Comparison of ENCODE assay signal across 8 mouse cellular contexts in the genomic region with DNA sequence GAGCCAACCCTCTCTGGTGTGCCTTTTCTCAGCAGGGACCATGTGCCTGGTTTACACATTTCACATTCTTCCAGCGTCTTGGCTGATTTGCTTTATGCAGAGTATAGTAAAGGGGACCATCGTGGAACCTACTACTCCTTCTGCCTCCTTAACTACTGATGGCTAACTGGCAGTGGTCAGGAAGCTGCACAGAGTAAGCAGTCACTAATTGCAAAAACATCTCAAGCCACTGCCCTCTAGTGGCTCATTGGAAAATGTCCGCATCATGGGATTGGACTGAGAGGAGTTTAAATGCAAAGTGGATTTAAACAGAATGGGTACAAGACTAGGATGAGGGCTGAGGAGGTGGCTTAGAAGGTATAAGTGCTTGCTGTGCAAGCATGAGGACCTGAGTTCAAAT. TPM values are rescaled to one million over a fixed set of nuclear protein-coding genes. Genes with fewer than 3 reads are reported as not detected.
DNase-seq lines count a peak whose midpoint lies in the region; ATAC-seq and TF ChIP-seq lines count a peak whose summit lies in the region.
"Had no signal": no experiment of that assay in that cellular context is flagged by ENCODE, and none has a peak within 500 bp of the region (broad histone marks: within the 10 kb centered on the region; RNA-seq: fewer than 3 reads in every experiment).

No protein-coding gene starts in this region.

- no peak for TF ChIP-seq CTCF in thymus, adult 2 months (IDR thresholded peaks at IDR 0.05; ENCODE audit: borderline replicate concordance, control insufficient read depth, extremely low read depth, insufficient read depth, low read length, poor library complexity)
- peak; percentile 72 for TF ChIP-seq CTCF in left cerebral cortex, adult 2 months (IDR thresholded peaks at IDR 0.05)
- TF ChIP-seq CTCF in midbrain, postnatal 0 days (IDR thresholded peaks at IDR 0.05), result peak; percentile 82

- H3K4me2 ChIP-seq in hindbrain, embryonic 13.5 days, result no peak overlapping the region
- H3K4me2 ChIP-seq in midbrain, postnatal 0 days (ENCODE audit: low read depth, low read length, poor library complexity, severe bottlenecking), result no peak overlapping the region
- H3K4me2 ChIP-seq: embryonic facial prominence, embryonic 15.5 days had no signal

- H3K36me3 ChIP-seq in thymus, adult 2 months (ENCODE audit: control insufficient read depth, insufficient read depth, low read length), result no peaks in the 10 kb centered on the region
- H3K36me3 ChIP-seq in hindbrain, embryonic 13.5 days, result no peaks in the 10 kb centered on the region
- H3K36me3 ChIP-seq in midbrain, postnatal 0 days (ENCODE audit: insufficient read depth, low read length), result no peaks in the 10 kb centered on the region
- H3K36me3 ChIP-seq: embryonic facial prominence, embryonic 15.5 days had no signal

- H3K4me3 ChIP-seq in thymus, adult 2 months (ENCODE audit: control insufficient read depth, insufficient read depth, low read length), result no peak overlapping the region
- H3K4me3 ChIP-seq in hindbrain, embryonic 13.5 days, result no peak overlapping the region
- no peak overlapping the region for H3K4me3 ChIP-seq in left cerebral cortex, adult 2 months
- H3K4me3 ChIP-seq in midbrain, postnatal 0 days (ENCODE audit: low read depth, low read length), result no peak overlapping the region
- H3K4me3 ChIP-seq: embryonic facial prominence, embryonic 15.5 days had no signal

- H3K4me1 ChIP-seq in thymus, adult 2 months (replicated peaks; ENCODE audit: control insufficient read depth, insufficient read depth, low read length), result no peaks in the 10 kb centered on the region
- 0 out of 2 replicates have a peak, but pooled peaks cover 3% of the 10 kb centered on the region for H3K4me1 ChIP-seq in hindbrain, embryonic 13.5 days (replicated peaks)
- no peaks in the 10 kb centered on the region for H3K4me1 ChIP-seq in midbrain, postnatal 0 days (ENCODE audit: insufficient read depth, low read length)
- H3K4me1 ChIP-seq: embryonic facial prominence, embryonic 15.5 days had no signal

- no peaks in the 10 kb centered on the region for H3K27me3 ChIP-seq in thymus, adult 2 months (ENCODE audit: control insufficient read depth, insufficient read depth, low read length)
- peaks cover 5% of the 10 kb centered on the region; the same call in 1 of the 2 replicates for H3K27me3 ChIP-seq in hindbrain, embryonic 13.5 days
- H3K27me3 ChIP-seq in midbrain, postnatal 0 days (ENCODE audit: insufficient read depth, low read length), result no peaks in the 10 kb centered on the region

- TF ChIP-seq POLR2A in thymus, adult 2 months (IDR thresholded peaks at IDR 0.05; ENCODE audit: control insufficient read depth, extremely low read depth, insufficient read depth, low read length, poor library complexity), result no peak

- peak; percentile 66 for ATAC-seq in hindbrain, embryonic 13.5 days (ENCODE audit: low FRiP score)
- ATAC-seq in midbrain, postnatal 0 days (ENCODE audit: low FRiP score), result peak; percentile 58

- peak; percentile 6 for DNase-seq in thymus, adult 2 months
- no peak for DNase-seq in thymus, adult 18-20 months
- DNase-seq in cerebellum, postnatal 14 days, result peak; percentile 47 to 55
- peak; percentile 15 to 19 for DNase-seq in left cerebral cortex, adult 2 months (ENCODE audit: extremely low spot score in 1 of 2, low spot score in 2 of 2)
- peak; percentile 69 for DNase-seq in midbrain, postnatal 0 days (ENCODE audit: low spot score)
- no peak for DNase-seq in spleen, adult 18-20 months

- H3K27ac ChIP-seq in thymus, adult 2 months (ENCODE audit: control insufficient read depth, insufficient read depth, low read length), result no peak overlapping the region
- no peak overlapping the region for H3K27ac ChIP-seq in hindbrain, embryonic 13.5 days
- H3K27ac ChIP-seq in left cerebral cortex, adult 2 months, result no peak overlapping the region
- H3K27ac ChIP-seq in midbrain, postnatal 0 days (ENCODE audit: low read depth, low read length), result no peak overlapping the region
- H3K27ac ChIP-seq: embryonic facial prominence, embryonic 15.5 days had no signal

- intact Hi-C loops in left cerebral cortex, adult 2 months (cut with DNase I), result loop anchor here (10.0 kb wide), 1 partner anchor 554 kb away; no protein-coding TSS in a partner anchor

- WGBS in thymus, adult 2 months, result 31% methylated on average over 3 of the region's 3 CpGs
- WGBS in hindbrain, embryonic 13.5 days, result 20% methylated on average over 3 of the region's 3 CpGs
- WGBS in midbrain, postnatal 0 days, result 22% methylated on average over 3 of the region's 3 CpGs

- no peaks in the 10 kb centered on the region for H3K9me3 ChIP-seq in hindbrain, embryonic 13.5 days
- no peaks in the 10 kb centered on the region for H3K9me3 ChIP-seq in midbrain, postnatal 0 days (ENCODE audit: low read length)
- H3K9me3 ChIP-seq: embryonic facial prominence, embryonic 15.5 days had no signal

- H3K9ac ChIP-seq in hindbrain, embryonic 13.5 days, result no peak overlapping the region
- no peak overlapping the region for H3K9ac ChIP-seq in midbrain, postnatal 0 days (replicated peaks; ENCODE audit: low read length, poor library complexity, severe bottlenecking)
- H3K9ac ChIP-seq: embryonic facial prominence, embryonic 15.5 days had no signal

RNA-seq across cellular contexts. Expression of a gene that starts 14.7 kb away (rescaled TPM):
- polyA plus RNA-seq in thymus, adult 2 months (2012; rRNA removed), result 0.24 and 0.94 TPM in 2 replicates
- polyA plus RNA-seq in hindbrain, embryonic 13.5 days (2015; fragmentation: Nextera tagmentation; extraction: Ambion mirVana), result 0.23 TPM in 1 of 2 replicates, not detected in the other
- not detected for total RNA-seq in left cerebral cortex, adult 2 months (2021)
- total RNA-seq in midbrain, postnatal 0 days (2014; rRNA removed), result not detected in 2 replicates
- not detected in 2 replicates for polyA plus RNA-seq in midbrain, postnatal 0 days (2015; fragmentation: Nextera tagmentation; extraction: Ambion mirVana)

Comparison
In these comparisons a context has a peak if more than half of its experiments do, and no peak if none do; other contexts are left out.
1. DNase-seq: peak in thymus, adult 2 months (single experiment), cerebellum, postnatal 14 days (2 of 2), left cerebral cortex, adult 2 months (2 of 2) and midbrain, postnatal 0 days (single experiment); none in thymus, adult 18-20 months (0 of 2) and spleen, adult 18-20 months (0 of 2).